Mouse (Mus musculus): ENCODE data around the gene Atxn1. TPM values are rescaled to one million over a fixed set of nuclear protein-coding genes. Genes with fewer than 3 reads are reported as not detected.
A peak's percentile ranks its signal among the peaks of the same experiment; 100 is the strongest.

Atxn1 gene
- total and polyA plus RNA-seq, 2 experiments from 2014 or later = 8.6 to 44.6 TPM

DNA sequence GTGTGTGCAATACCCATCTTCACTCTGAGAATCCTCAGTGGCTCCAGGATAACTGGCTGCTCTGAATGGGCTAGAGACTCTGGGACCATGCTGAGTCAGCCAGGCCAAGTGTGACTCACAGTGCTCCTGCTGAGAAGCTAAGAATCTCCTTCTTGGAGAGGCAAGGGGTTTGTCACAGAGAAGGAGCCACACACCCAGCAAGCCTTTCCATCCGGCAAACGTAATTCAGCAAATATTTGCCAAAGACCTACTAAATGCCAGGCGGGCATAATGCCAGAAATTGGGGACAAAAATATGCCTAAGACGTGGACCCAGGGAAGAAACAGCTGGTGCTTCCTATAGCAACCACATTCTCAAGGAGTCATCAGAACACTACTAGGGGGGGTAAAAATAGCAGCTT lies 137.2 kb downstream of the Atxn1 start:
- no peaks in the 10 kb centered on the region for H3K27me3 ChIP-seq (ENCODE audit: insufficient read depth, low read length)
- no peak overlapping the region for H3K4me3 ChIP-seq (ENCODE audit: low read length)
- WGBS = 40% methylated on average over 4 of the region's 4 CpGs
- H3K27ac ChIP-seq = no peak overlapping the region
- TF ChIP-seq CTCF (IDR thresholded peaks at IDR 0.05; ENCODE audit: low read depth) = no peak
- ATAC-seq = peak; percentile 40; the same call in 1 of the 2 replicates
- peak; percentile 28 for DNase-seq (ENCODE audit: low spot score)
- H3K4me2 ChIP-seq (ENCODE audit: low read depth, low read length) = no peak overlapping the region
- no peaks in the 10 kb centered on the region; the same call in 1 of the 2 replicates for H3K4me1 ChIP-seq (ENCODE audit: insufficient read depth, low read length)
- H3K9ac ChIP-seq (replicated peaks; ENCODE audit: low read length) = no peak overlapping the region
- no peaks in the 10 kb centered on the region for H3K36me3 ChIP-seq (ENCODE audit: insufficient read depth, low read length)
- no peaks in the 10 kb centered on the region for H3K9me3 ChIP-seq (ENCODE audit: low read length)

DNA sequence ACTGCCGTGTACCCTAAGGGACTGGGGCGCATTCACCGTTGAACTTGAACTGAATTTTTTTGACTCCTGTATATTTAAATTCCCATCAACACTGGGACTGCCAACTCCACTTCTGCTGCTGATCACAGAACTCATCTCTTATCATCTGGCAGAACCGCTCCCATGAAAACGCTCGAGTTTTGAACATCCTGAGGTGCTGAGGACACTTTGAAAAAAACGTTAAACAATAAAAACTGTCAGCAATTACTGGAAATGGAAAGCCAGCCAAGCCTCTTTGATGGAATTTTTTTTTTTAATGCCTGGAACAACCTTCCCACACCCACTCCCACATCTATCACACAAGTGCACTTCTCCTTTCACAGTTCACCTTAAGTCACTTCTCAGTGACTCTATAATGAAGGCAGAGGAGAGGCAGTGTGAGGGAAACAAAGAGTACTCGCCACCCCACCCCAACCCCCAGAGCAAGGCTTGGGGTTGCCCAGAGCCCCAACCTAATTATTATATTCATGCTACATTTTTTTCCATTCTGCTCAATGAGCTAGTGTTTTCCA lies 137.7 kb downstream of the Atxn1 start:
- Histone ChIP-seq H3K4me3 (ENCODE audit: low read length) (no peak overlapping the region), H3K36me3 (ENCODE audit: insufficient read depth, low read length) (no peaks in the 10 kb centered on the region), H3K27me3 (ENCODE audit: insufficient read depth, low read length) (no peaks in the 10 kb centered on the region), H3K9ac (replicated peaks; ENCODE audit: low read length) (no peak overlapping the region), H3K9me3 (ENCODE audit: low read length) (no peaks in the 10 kb centered on the region), H3K4me1 (ENCODE audit: insufficient read depth, low read length) (no peaks in the 10 kb centered on the region; the same call in 1 of the 2 replicates), H3K27ac (no peak overlapping the region), H3K4me2 (ENCODE audit: low read depth, low read length) (no peak overlapping the region)
- DNase-seq (ENCODE audit: low spot score) = no peak
- no peak for TF ChIP-seq CTCF (IDR thresholded peaks at IDR 0.05; ENCODE audit: low read depth)
- no peak for ATAC-seq
- WGBS = 76% methylated on average over 8 of the region's 8 CpGs

DNA sequence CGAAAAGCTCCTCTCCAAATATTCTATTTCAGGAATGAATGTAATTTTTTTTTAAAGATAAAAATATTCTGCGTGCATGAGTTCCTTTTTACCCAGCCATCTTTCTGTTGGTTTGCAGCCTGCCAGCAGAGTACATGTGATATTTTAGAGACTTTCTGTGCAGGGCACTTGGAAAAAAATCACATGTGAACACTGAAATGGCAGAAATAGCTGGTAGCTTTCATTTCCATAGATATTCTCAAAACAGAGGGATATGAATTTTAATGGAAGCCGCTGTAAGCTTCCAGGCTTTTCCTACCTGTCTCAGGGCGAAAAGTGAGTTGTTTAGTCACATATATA lies 142.3 kb downstream of the Atxn1 start:
- Histone ChIP-seq H3K4me1 (ENCODE audit: insufficient read depth, low read length) (no peaks in the 10 kb centered on the region; the same call in 1 of the 2 replicates), H3K9ac (replicated peaks; ENCODE audit: low read length) (no peak overlapping the region), H3K9me3 (ENCODE audit: low read length) (no peaks in the 10 kb centered on the region), H3K4me2 (ENCODE audit: low read depth, low read length) (no peak overlapping the region), H3K36me3 (ENCODE audit: insufficient read depth, low read length) (no peaks in the 10 kb centered on the region), H3K27ac (no peak overlapping the region), H3K27me3 (ENCODE audit: insufficient read depth, low read length) (no peaks in the 10 kb centered on the region), H3K4me3 (ENCODE audit: low read length) (no peak overlapping the region)
- DNase-seq (ENCODE audit: low spot score) (no peak), ATAC-seq (no peak)
- WGBS = 85% methylated on average over 4 of the region's 4 CpGs
- TF ChIP-seq CTCF (IDR thresholded peaks at IDR 0.05; ENCODE audit: low read depth) = no peak

DNA sequence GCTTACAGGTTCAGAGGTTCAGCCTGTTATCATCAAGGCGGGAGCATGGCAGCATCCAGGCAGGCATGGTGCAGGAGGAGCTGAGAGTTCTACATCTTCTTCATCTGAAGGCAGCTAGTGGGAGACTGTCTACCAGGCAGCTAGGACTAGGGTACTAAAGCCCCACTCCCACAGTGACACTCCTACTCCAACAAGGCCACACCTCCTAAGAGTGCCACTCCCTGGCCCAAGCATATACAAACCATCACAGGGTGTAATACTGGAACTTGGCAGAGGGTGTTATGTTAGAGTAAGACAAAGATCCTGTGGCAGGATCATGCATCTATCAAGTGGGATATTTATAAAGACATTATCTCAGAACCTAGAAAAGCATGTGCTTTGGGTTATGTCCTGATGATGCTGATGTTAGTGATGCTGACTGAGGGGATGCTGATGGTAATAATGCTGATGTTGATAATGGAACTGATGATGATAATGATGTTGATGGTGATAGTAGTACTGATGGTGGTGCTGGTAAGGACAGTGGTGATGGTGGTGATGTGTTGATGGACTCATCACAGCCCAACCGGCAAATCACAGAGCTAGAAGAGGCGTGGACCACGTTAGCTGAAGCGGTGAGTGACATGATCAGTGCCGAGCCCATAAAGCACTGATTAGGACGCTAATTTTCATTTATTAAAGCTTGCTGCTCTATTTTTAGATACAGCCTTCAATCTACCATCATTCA lies 142.9 kb downstream of the Atxn1 start:
- H3K9ac ChIP-seq (replicated peaks; ENCODE audit: low read length) = no peak overlapping the region
- WGBS = 88% methylated on average over 7 of the region's 7 CpGs
- ATAC-seq = no peak
- no peak overlapping the region for H3K27ac ChIP-seq
- H3K4me2 ChIP-seq (ENCODE audit: low read depth, low read length) = no peak overlapping the region
- H3K36me3 ChIP-seq (ENCODE audit: insufficient read depth, low read length) = no peaks in the 10 kb centered on the region
- DNase-seq (ENCODE audit: low spot score) = no peak
- H3K27me3 ChIP-seq (ENCODE audit: insufficient read depth, low read length) = no peaks in the 10 kb centered on the region
- H3K9me3 ChIP-seq (ENCODE audit: low read length) = no peaks in the 10 kb centered on the region
- TF ChIP-seq CTCF (IDR thresholded peaks at IDR 0.05; ENCODE audit: low read depth) = no peak
- H3K4me3 ChIP-seq (ENCODE audit: low read length) = no peak overlapping the region
- H3K4me1 ChIP-seq (ENCODE audit: insufficient read depth, low read length) = no peaks in the 10 kb centered on the region

DNA sequence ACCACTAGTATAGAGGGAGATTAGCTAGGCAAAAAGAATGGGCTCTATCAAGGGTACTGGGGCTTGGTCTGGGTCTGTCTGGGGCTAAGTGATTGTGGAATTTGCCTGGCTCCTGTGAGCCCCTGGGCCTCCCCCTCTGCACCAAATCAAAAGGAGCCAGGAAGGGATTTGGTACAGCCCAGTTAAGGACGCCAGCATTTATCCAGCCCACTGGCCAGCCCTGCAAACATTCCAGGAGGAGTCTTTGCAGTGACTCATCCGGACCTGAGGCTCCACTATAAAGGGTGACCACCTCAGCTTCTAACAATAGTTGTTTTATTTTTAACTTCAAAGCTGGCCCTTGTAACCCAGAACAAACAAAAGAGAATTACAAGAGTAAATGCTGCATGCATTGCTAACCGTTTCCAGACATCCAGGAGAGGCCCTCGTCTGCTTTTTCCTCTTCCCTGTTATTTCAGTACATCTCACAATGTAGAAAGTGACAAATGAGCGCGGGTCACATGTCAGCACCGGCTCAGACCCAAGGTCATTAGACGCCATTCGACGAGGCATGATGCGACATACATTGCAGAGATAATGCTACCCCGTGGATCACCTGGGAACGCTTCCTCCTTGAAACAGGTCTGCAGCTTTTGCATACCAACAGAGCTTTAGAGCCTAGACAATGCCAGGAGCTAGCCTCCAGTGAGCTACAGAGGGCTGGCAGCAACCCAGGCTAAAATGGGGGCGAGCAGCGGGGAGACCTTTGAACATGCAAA lies 144.2 kb downstream of the Atxn1 start:
- H3K27me3 ChIP-seq (ENCODE audit: insufficient read depth, low read length) = no peaks in the 10 kb centered on the region
- H3K36me3 ChIP-seq (ENCODE audit: insufficient read depth, low read length) = no peaks in the 10 kb centered on the region
- no peaks in the 10 kb centered on the region for H3K4me1 ChIP-seq (ENCODE audit: insufficient read depth, low read length)
- no peak for DNase-seq (ENCODE audit: low spot score)
- WGBS = 48% methylated on average over 15 of the region's 15 CpGs
- no peak overlapping the region for H3K4me3 ChIP-seq (ENCODE audit: low read length)
- no peak for ATAC-seq
- no peak for TF ChIP-seq CTCF (IDR thresholded peaks at IDR 0.05; ENCODE audit: low read depth)
- 0 out of 2 replicates have a peak overlapping the region, but pooled peaks have one; percentile 9 for H3K27ac ChIP-seq
- no peaks in the 10 kb centered on the region for H3K9me3 ChIP-seq (ENCODE audit: low read length)
- no peak overlapping the region for H3K4me2 ChIP-seq (ENCODE audit: low read depth, low read length)
- H3K9ac ChIP-seq (replicated peaks; ENCODE audit: low read length) = no peak overlapping the region

DNA sequence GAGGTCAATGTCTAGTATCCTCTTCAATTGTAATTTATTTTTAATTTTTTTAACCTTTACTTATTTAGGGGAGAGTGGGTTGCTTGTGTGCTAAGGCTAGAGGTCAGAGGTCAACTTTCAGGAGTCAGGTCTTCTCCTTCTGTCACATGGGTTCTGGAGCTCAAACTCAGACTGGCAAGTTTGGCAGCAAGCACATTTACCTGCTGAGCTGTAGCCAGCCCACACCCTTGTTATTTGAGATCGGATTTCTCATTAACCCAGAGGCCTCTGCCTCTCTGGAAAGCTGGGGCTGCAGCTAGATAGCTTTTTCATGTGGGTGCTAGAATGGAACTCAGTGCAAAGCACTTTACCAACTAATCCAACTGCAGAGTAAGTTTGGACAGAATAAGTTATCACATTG lies 148.1 kb downstream of the Atxn1 start:
- no peak for DNase-seq (ENCODE audit: low spot score)
- Histone ChIP-seq H3K9me3 (ENCODE audit: low read length) (no peaks in the 10 kb centered on the region), H3K27ac (no peak overlapping the region), H3K9ac (replicated peaks; ENCODE audit: low read length) (no peak overlapping the region), H3K27me3 (ENCODE audit: insufficient read depth, low read length) (no peaks in the 10 kb centered on the region), H3K4me1 (ENCODE audit: insufficient read depth, low read length) (no peaks in the 10 kb centered on the region), H3K36me3 (ENCODE audit: insufficient read depth, low read length) (no peaks in the 10 kb centered on the region), H3K4me2 (ENCODE audit: low read depth, low read length) (no peak overlapping the region), H3K4me3 (ENCODE audit: low read length) (no peak overlapping the region)
- ATAC-seq = no peak
- TF ChIP-seq CTCF (IDR thresholded peaks at IDR 0.05; ENCODE audit: low read depth) = no peak
- 59% methylated on average over 1 of the region's 1 CpGs for WGBS

All from hindbrain, postnatal 0 days (tissue).